Mouse (Mus musculus): Measurements from ENCODE around the gene Psmb6. TPM values are rescaled to one million over a fixed set of nuclear protein-coding genes. Genes with fewer than 3 reads are reported as not detected.
"Not testable (repeated sequence)": the region's sequence is repeated elsewhere in the genome, so short reads cannot be mapped to it uniquely, and the experiment has no call there.

The Psmb6 gene
- polyA plus RNA-seq, 1 experiment from 2014 or later = 792 TPM

GRCm38 (mm10) chr11:70526211-70526610, 1.0 kb downstream of the Psmb6 start:
- H3K4me3 ChIP-seq (ENCODE audit: low read depth, low read length) = peak overlapping the region; percentile 68
- H3K9ac ChIP-seq (ENCODE audit: low read length) = peak overlapping the region; percentile 66; the same call in 1 of the 2 replicates
- peaks cover 5% of the 10 kb centered on the region for H3K4me1 ChIP-seq (replicated peaks; ENCODE audit: control insufficient read depth, insufficient read depth, low read length)
- peak overlapping the region; percentile 66 for H3K4me2 ChIP-seq (ENCODE audit: low read length)
- H3K36me3 ChIP-seq (ENCODE audit: control insufficient read depth, insufficient read depth, low read length) = peaks cover 31% of the 10 kb centered on the region
- no peak for DNase-seq (ENCODE audit: low spot score)
- ATAC-seq (replicated peaks; ENCODE audit: low FRiP score, low TSS enrichment, low read depth) = no peak
- no peak overlapping the region for H3K27ac ChIP-seq (ENCODE audit: low read depth)
- H3K9me3 ChIP-seq (ENCODE audit: control insufficient read depth, low read length) = no peaks in the 10 kb centered on the region
- H3K27me3 ChIP-seq (replicated peaks; ENCODE audit: control insufficient read depth, insufficient read depth, low read length) = no peaks in the 10 kb centered on the region
- 88% methylated on average over 12 of the region's 12 CpGs for WGBS

GRCm38 (mm10) chr11:70528610-70529009, 3.4 kb downstream of the Psmb6 start:
- DNase-seq (ENCODE audit: low spot score) (no peak), ATAC-seq (replicated peaks; ENCODE audit: low FRiP score, low TSS enrichment, low read depth) (no peak)
- 95% methylated on average over 7 of the region's 7 CpGs for WGBS
- Histone ChIP-seq H3K36me3 (ENCODE audit: control insufficient read depth, insufficient read depth, low read length) (peaks cover 31% of the 10 kb centered on the region), H3K4me1 (replicated peaks; ENCODE audit: control insufficient read depth, insufficient read depth, low read length) (peaks cover 5% of the 10 kb centered on the region), H3K27me3 (replicated peaks; ENCODE audit: control insufficient read depth, insufficient read depth, low read length) (no peaks in the 10 kb centered on the region), H3K4me2 (ENCODE audit: low read length) (no peak overlapping the region), H3K9ac (ENCODE audit: low read length) (no peak overlapping the region), H3K4me3 (ENCODE audit: low read depth, low read length) (no peak overlapping the region), H3K9me3 (ENCODE audit: control insufficient read depth, low read length) (no peaks in the 10 kb centered on the region), H3K27ac (ENCODE audit: low read depth) (no peak overlapping the region)

- not testable (repeated sequence) for H3K9me3 ChIP-seq (ENCODE audit: control insufficient read depth, low read length); H3K9ac ChIP-seq (ENCODE audit: low read length); H3K4me2 ChIP-seq (ENCODE audit: low read length); DNase-seq (ENCODE audit: low spot score); H3K27me3 ChIP-seq (replicated peaks; ENCODE audit: control insufficient read depth, insufficient read depth, low read length); ATAC-seq (replicated peaks; ENCODE audit: low FRiP score, low TSS enrichment, low read depth); H3K27ac ChIP-seq (ENCODE audit: low read depth); H3K4me1 ChIP-seq (replicated peaks; ENCODE audit: control insufficient read depth, insufficient read depth, low read length); H3K4me3 ChIP-seq (ENCODE audit: low read depth, low read length)
- peaks cover 31% of the 10 kb centered on the region for H3K36me3 ChIP-seq (ENCODE audit: control insufficient read depth, insufficient read depth, low read length)
- 69% methylated on average over 2 of the region's 2 CpGs for WGBS
Measured at GRCm38 (mm10) chr11:70531065-70531464, 5.9 kb downstream of the Psmb6 start.

GRCm38 (mm10) chr11:70532839-70533238, 7.7 kb downstream of the Psmb6 start, which contains the start of gene Gm40193:
Gene Gm40193, minus strand, starts transcription at chr11:70532939.
- no peaks in the 10 kb centered on the region for H3K27me3 ChIP-seq (replicated peaks; ENCODE audit: control insufficient read depth, insufficient read depth, low read length)
- H3K9me3 ChIP-seq (ENCODE audit: control insufficient read depth, low read length) = no peaks in the 10 kb centered on the region
- WGBS = 84% methylated on average over 6 of the region's 6 CpGs
- no peak within 1 kb of the TSS for H3K4me2 ChIP-seq (ENCODE audit: low read length)
- peaks cover 13% of the 10 kb centered on the region for H3K36me3 ChIP-seq (ENCODE audit: control insufficient read depth, insufficient read depth, low read length)
- no peaks in the 10 kb centered on the region for H3K4me1 ChIP-seq (replicated peaks; ENCODE audit: control insufficient read depth, insufficient read depth, low read length)
- no peak within 1 kb of the TSS for H3K9ac ChIP-seq (ENCODE audit: low read length)
- ATAC-seq (replicated peaks; ENCODE audit: low FRiP score, low TSS enrichment, low read depth) (no peak), DNase-seq (ENCODE audit: low spot score) (no peak)
- H3K27ac ChIP-seq (ENCODE audit: low read depth) = no peak within 1 kb of the TSS
- no peak within 1 kb of the TSS for H3K4me3 ChIP-seq (ENCODE audit: low read depth, low read length)

- ATAC-seq (replicated peaks; ENCODE audit: low FRiP score, low TSS enrichment, low read depth) (peak; percentile 6; the same call in 1 of the 2 replicates), DNase-seq (ENCODE audit: low spot score) (no peak)
- Histone ChIP-seq H3K4me1 (replicated peaks; ENCODE audit: control insufficient read depth, insufficient read depth, low read length) (peaks cover 8% of the 10 kb centered on the region; the same call in 1 of the 2 replicates), H3K4me2 (ENCODE audit: low read length) (peak overlapping the region; percentile 72), H3K27ac (ENCODE audit: low read depth) (no peak overlapping the region), H3K9me3 (ENCODE audit: control insufficient read depth, low read length) (no peaks in the 10 kb centered on the region), H3K4me3 (ENCODE audit: low read depth, low read length) (peak overlapping the region; percentile 56), H3K9ac (ENCODE audit: low read length) (peak overlapping the region; percentile 60; the same call in 1 of the 2 replicates), H3K36me3 (ENCODE audit: control insufficient read depth, insufficient read depth, low read length) (no peaks in the 10 kb centered on the region), H3K27me3 (replicated peaks; ENCODE audit: control insufficient read depth, insufficient read depth, low read length) (no peaks in the 10 kb centered on the region)
- 13% methylated on average over 9 of the region's 9 CpGs for WGBS
Measured at GRCm38 (mm10) chr11:70539423-70539822, 14.3 kb downstream of the Psmb6 start.

GRCm38 (mm10) chr11:70539877-70540587, 14.9 kb downstream of the Psmb6 start, which contains the start of gene Pld2:
Gene Pld2, plus strand, starts transcription at chr11:70540064.
- Histone ChIP-seq H3K4me3 (ENCODE audit: low read depth, low read length) (peak within 1 kb of the TSS; percentile 56), H3K36me3 (ENCODE audit: control insufficient read depth, insufficient read depth, low read length) (no peaks in the 10 kb centered on the region), H3K27ac (ENCODE audit: low read depth) (peak within 1 kb of the TSS; percentile 72; the same call in 1 of the 2 replicates), H3K4me1 (replicated peaks; ENCODE audit: control insufficient read depth, insufficient read depth, low read length) (peaks cover 8% of the 10 kb centered on the region; the same call in 1 of the 2 replicates), H3K4me2 (ENCODE audit: low read length) (peak within 1 kb of the TSS; percentile 72), H3K27me3 (replicated peaks; ENCODE audit: control insufficient read depth, insufficient read depth, low read length) (no peaks in the 10 kb centered on the region), H3K9ac (ENCODE audit: low read length) (peak within 1 kb of the TSS; percentile 60), H3K9me3 (ENCODE audit: control insufficient read depth, low read length) (no peaks in the 10 kb centered on the region)
- 1% methylated on average over 59 of the region's 65 CpGs for WGBS
- DNase-seq (ENCODE audit: low spot score) (peak; percentile 95), ATAC-seq (replicated peaks; ENCODE audit: low FRiP score, low TSS enrichment, low read depth) (peak; percentile 97)

GRCm38 (mm10) chr11:70540928-70541327, 15.8 kb downstream of the Psmb6 start:
- Histone ChIP-seq H3K4me1 (replicated peaks; ENCODE audit: control insufficient read depth, insufficient read depth, low read length) (peaks cover 8% of the 10 kb centered on the region; the same call in 1 of the 2 replicates), H3K9ac (ENCODE audit: low read length) (peak overlapping the region; percentile 60; the same call in 1 of the 2 replicates)
- WGBS = 87% methylated on average over 7 of the region's 7 CpGs

GRCm38 (mm10) chr11:70541415-70541814, 16.2 kb downstream of the Psmb6 start:
- H3K9ac ChIP-seq (ENCODE audit: low read length) = no peak overlapping the region
- H3K27me3 ChIP-seq (replicated peaks; ENCODE audit: control insufficient read depth, insufficient read depth, low read length) = no peaks in the 10 kb centered on the region
- H3K9me3 ChIP-seq (ENCODE audit: control insufficient read depth, low read length) = no peaks in the 10 kb centered on the region
- peaks cover 8% of the 10 kb centered on the region; the same call in 1 of the 2 replicates for H3K4me1 ChIP-seq (replicated peaks; ENCODE audit: control insufficient read depth, insufficient read depth, low read length)
- no peak overlapping the region for H3K27ac ChIP-seq (ENCODE audit: low read depth)
- DNase-seq (ENCODE audit: low spot score) (no peak), ATAC-seq (replicated peaks; ENCODE audit: low FRiP score, low TSS enrichment, low read depth) (no peak)
- H3K36me3 ChIP-seq (ENCODE audit: control insufficient read depth, insufficient read depth, low read length) = no peaks in the 10 kb centered on the region
- 84% methylated on average over 5 of the region's 5 CpGs for WGBS
- no peak overlapping the region for H3K4me2 ChIP-seq (ENCODE audit: low read length)
- no peak overlapping the region for H3K4me3 ChIP-seq (ENCODE audit: low read depth, low read length)

More at GRCm38 (mm10) chr11:70540928-70541327, 15.8 kb downstream of the Psmb6 start:
- no peaks in the 10 kb centered on the region for H3K27me3 ChIP-seq (replicated peaks; ENCODE audit: control insufficient read depth, insufficient read depth, low read length)
- H3K9me3 ChIP-seq (ENCODE audit: control insufficient read depth, low read length) = no peaks in the 10 kb centered on the region
- H3K36me3 ChIP-seq (ENCODE audit: control insufficient read depth, insufficient read depth, low read length) = no peaks in the 10 kb centered on the region
- no peak overlapping the region for H3K27ac ChIP-seq (ENCODE audit: low read depth)
- DNase-seq (ENCODE audit: low spot score) = no peak
- peak overlapping the region; percentile 72 for H3K4me2 ChIP-seq (ENCODE audit: low read length)
- H3K4me3 ChIP-seq (ENCODE audit: low read depth, low read length) = peak overlapping the region; percentile 56
- no peak for ATAC-seq (replicated peaks; ENCODE audit: low FRiP score, low TSS enrichment, low read depth)
